Mouse (Mus musculus) gastrocnemius, postnatal 4 days (tissue): ENCODE results near the gene Ap1m2. TPM values are rescaled to one million over a fixed set of nuclear protein-coding genes. Genes with fewer than 3 reads are reported as not detected.
"Not testable (repeated sequence)": the region's sequence is repeated elsewhere in the genome, so short reads cannot be mapped to it uniquely, and the experiment has no call there.

Source experiments
- DNase-seq, 2 experiments: peaks; one replicate each; pipeline ENCODE4 v3.0.0; 2021 to 2022; ENCODE audit warnings: low spot score in 2 of 2, mixed read lengths in 2 of 2
- total RNA-seq, 2 experiments: library from RNA; stranded (reverse); gene quantifications; 2 replicates each; pipeline ENCODE4 v1.2.3; 2021

The Ap1m2 gene
- total RNA-seq, 2 experiments from 2014 or later, result not detected

- no peak for DNase-seq
Measured at GRCm38 (mm10) chr9:21328041-21328440, 15.9 kb upstream of the Ap1m2 start.

DNA sequence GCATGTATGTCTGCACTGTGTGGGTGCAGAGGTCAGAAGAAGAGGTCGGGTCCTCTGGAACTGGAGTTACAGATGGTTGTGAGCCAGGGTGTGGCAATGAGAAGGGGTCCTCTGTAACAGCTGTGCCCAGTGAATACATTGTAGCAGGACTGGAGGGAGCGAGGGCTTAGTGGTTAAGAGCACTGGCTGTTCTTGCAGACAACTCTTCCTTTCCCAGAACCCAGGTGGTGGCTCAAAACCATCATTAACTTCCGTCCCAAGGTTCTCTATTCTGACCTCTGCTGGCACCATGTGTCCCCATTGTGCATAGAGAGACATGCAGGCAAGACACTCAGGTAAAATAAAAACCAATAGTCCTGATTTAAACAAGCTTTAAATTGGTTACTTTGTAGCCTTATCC lies 15.4 kb upstream of the Ap1m2 start:
- DNase-seq, result no peak

GRCm38 (mm10) chr9:21324269-21324668 lies 12.1 kb upstream of the Ap1m2 start:
- no peak for DNase-seq

- DNase-seq, result not testable (repeated sequence)
Measured at GRCm38 (mm10) chr9:21322917-21323297, 10.8 kb upstream of the Ap1m2 start.

GRCm38 (mm10) chr9:21322211-21322916 lies 10.2 kb upstream of the Ap1m2 start:
- no peak for DNase-seq

- DNase-seq, result peak in 1 of 2 experiments; percentile 30
Measured at GRCm38 (mm10) chr9:21321513-21321835, 9.3 kb upstream of the Ap1m2 start.

- peak; percentile 84 to 87 for DNase-seq
Measured at GRCm38 (mm10) chr9:21320619-21321512, 8.7 kb upstream of the Ap1m2 start, which contains the start of gene Slc44a2. Gene Slc44a2 (plus strand): TSS chr9:21320698.

- DNase-seq, result no peak
Measured at GRCm38 (mm10) chr9:21320280-21320618, 8.1 kb upstream of the Ap1m2 start.

DNA sequence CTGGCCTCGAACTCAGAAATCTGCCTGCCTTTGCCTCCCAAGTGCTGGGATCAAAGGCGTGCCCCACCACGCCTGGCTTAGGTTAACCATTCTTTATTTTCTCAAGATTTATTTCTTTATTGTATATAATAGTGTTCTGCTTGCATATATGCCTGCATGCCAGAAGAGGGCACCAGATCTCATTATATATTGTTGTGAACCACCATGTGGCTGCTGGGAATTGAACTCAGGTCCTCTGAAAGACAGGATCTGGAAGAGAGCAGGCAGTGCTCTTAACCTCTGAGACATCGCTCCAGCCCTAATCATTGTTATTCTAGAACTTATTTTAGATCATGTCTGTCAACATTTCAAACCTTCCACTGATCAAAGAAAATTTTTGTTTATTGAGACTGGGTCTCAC lies 7.4 kb upstream of the Ap1m2 start:
- DNase-seq, result no peak

- no peak for DNase-seq
Measured at GRCm38 (mm10) chr9:21318792-21319191, 6.7 kb upstream of the Ap1m2 start.

DNA sequence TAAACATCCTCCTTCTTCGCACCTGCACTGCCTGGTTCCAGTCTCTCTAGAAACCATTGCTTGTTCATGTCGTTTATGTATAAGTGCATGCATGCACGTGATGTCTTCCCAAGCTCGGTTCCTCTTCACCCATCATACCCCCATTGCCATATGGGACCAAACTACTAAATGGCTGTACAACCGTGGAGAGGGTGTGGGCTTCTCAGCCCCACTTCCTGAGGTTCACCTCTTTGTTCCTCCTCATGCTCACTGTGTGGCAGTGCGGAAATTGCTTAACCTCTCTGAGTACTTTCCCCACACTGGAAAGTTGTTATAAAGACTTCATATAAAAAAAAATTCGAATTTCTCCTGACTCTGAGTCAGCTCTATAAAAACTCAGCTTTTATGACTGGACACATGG lies 4.6 kb upstream of the Ap1m2 start:
- DNase-seq, result no peak

DNA sequence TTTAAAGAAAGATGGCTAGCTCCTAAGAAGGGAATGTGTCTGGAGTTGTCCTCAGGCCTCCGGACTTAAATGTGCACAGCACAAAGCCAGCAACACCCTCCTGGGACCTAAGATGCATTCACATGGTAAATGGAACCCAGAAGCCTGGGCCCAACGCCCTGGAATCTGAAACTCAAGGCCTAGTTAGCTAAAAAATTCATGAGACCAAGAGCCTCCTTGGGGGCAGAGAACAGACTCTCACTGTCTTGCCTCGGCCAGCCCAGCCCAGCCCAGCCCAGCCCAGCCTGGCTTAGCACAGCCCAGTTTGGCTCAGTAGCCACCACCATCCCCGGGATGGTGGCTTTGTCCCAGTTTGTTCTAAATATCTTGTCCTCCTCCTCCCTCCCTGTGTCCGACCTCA lies 3.3 kb upstream of the Ap1m2 start:
- DNase-seq, result peak; percentile 32 to 61

GRCm38 (mm10) chr9:21314367-21315140 lies 2.4 kb upstream of the Ap1m2 start:
- no peak for DNase-seq

GRCm38 (mm10) chr9:21313394-21313793 lies 1.3 kb upstream of the Ap1m2 start:
- peak; percentile 89 for DNase-seq

GRCm38 (mm10) chr9:21311695-21312094 lies 442 bp downstream of the Ap1m2 start:
- no peak for DNase-seq

- DNase-seq, result no peak
Measured at GRCm38 (mm10) chr9:21309150-21309741, 2.9 kb downstream of the Ap1m2 start.

DNA sequence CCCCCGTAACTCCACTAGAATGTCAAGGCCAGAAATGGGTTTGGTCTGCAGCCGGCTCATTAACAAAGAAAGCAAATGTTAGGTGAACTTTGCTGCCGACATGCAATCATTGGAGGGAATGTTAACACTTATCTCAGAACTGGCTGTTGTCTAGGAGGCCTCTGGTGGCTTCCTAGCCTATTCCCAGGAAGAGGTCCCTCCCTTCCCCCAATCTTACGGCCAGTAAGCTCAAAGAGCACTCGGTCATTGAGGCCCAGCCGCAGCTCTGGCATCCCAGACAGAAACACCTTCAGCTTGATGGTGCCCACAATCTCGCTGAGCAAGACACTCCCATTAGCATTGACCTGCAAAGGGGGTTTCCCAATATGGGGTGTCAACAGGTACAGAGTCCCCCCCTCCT lies 7.1 kb downstream of the Ap1m2 start:
- no peak for DNase-seq

DNA sequence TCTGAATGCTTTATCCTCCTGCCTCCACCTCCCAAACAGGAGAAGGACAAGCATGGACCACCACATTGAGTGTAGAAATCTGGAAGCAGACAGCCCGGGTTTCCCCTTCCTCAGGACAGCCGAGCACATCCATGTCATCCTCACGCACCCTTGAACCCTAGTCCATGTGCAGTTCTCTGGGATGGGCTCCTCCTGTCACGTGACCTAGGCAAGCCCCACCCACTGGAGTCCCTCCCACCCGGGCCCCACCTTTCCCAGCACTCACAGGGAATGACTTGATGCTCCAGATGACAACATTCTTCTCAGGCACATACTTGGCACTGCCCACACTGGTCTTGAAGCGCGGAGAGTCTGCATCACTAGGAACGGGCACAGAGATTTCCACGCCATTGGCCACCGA lies 13.1 kb downstream of the Ap1m2 start:
- DNase-seq, result no peak

GRCm38 (mm10) chr9:21292271-21292670 lies 19.9 kb downstream of the Ap1m2 start:
- no peak for DNase-seq

DNA sequence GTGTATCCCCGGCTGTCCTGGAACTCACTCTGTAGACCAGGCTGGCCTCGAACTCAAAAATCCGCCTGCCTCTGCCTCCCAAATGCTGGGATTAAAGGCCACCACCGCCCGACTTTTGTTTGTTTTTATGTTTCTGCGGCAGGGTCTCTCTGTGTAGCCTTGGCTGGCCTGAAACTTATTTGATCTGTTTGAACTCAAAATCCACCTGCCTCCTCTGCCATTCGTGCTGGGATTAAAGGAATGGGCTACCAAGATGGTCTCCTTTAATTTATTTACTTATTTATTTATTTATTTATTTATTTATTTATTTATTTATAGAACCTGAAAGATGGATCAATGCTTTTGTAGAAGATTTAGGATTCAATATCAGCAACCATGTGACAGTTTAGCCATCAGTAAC lies 20.3 kb downstream of the Ap1m2 start:
- DNase-seq, result not testable (repeated sequence)

DNA sequence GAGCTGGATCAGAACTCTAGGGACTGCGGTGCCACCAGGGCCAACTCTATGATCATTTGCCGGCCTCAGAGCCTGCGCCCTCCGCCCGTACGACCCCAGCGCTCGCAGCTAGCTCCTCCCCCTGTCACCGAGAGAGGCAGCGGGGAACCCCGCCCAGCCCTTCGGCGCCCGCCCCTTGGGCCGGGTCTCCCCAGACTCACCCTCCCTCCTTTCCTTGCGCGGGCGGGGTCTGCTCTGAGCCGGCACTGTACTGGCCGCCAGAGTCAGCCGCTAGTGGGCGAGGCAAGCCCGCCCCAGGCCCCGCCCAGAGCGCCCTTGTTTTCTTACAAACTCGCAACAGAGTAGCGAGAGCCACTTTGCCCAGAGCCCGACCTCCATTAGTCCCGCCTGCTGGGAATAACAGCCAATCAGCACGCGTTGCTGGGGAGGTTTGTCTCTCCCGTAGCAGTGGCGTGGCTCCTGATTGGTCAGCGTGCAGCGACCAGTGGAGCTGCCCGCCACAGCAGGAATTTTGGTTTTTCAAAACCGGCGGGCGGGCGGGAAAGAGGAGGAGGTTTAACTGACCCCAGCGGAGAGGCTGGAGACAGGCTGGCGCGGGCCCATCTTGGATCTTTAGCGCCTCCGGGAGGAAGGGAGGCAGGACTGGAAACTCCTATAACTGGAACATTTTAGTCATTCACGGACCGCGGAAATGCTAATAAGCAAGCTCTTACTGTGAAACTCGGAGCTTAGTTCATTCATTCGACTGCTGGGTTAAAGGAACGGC lies 20.9 kb downstream of the Ap1m2 start, which contains the start of gene Cdkn2d:
Gene Cdkn2d (minus strand): TSS at position 386 of the 766 bp plus-strand sequence.
- DNase-seq, result peak; percentile 98 to 100
